Mouse (Mus musculus) liver, adult (tissue): Measurements from ENCODE around the gene Gm12184.

ENCODE experiments used
- GATA4 ChIP-seq: IDR thresholded peaks from 2 replicates; pipeline ENCODE4 v1.6.1; 2014; ENCODE audit warnings: mild to moderate bottlenecking, low read length; ENCODE audit not compliant: insufficient replicate concordance

Gene Gm12184

GRCm38 (mm10) chr11:48798984-48799920, 27.2 kb downstream of the Gm12184 start:
- no peak for TF ChIP-seq GATA4

- no peak for TF ChIP-seq GATA4
Measured at GRCm38 (mm10) chr11:48798308-48798707, 28.1 kb downstream of the Gm12184 start.

GRCm38 (mm10) chr11:48797287-48797686, 29.2 kb downstream of the Gm12184 start:
- no peak for TF ChIP-seq GATA4

GRCm38 (mm10) chr11:48796290-48796689, 30.2 kb downstream of the Gm12184 start:
- no peak for TF ChIP-seq GATA4

GRCm38 (mm10) chr11:48795221-48795620, 31.2 kb downstream of the Gm12184 start:
- TF ChIP-seq GATA4, result no peak

- TF ChIP-seq GATA4, result no peak
Measured at GRCm38 (mm10) chr11:48793184-48793583, 33.3 kb downstream of the Gm12184 start.

- TF ChIP-seq GATA4, result no peak
Measured at GRCm38 (mm10) chr11:48790946-48791345, 35.5 kb downstream of the Gm12184 start.

GRCm38 (mm10) chr11:48789973-48790823, 36.3 kb downstream of the Gm12184 start:
- TF ChIP-seq GATA4, result no peak

- no peak for TF ChIP-seq GATA4
Measured at GRCm38 (mm10) chr11:48789215-48789614, 37.2 kb downstream of the Gm12184 start.

- no peak for TF ChIP-seq GATA4
Measured at GRCm38 (mm10) chr11:48788311-48789089, 38.0 kb downstream of the Gm12184 start.

GRCm38 (mm10) chr11:48787455-48788211, 38.8 kb downstream of the Gm12184 start:
- TF ChIP-seq GATA4, result no peak

- TF ChIP-seq GATA4, result no peak
Measured at GRCm38 (mm10) chr11:48782243-48782642, 44.2 kb downstream of the Gm12184 start.

GRCm38 (mm10) chr11:48779450-48779849, 47.0 kb downstream of the Gm12184 start:
- no peak for TF ChIP-seq GATA4

GRCm38 (mm10) chr11:48777303-48777702, 49.2 kb downstream of the Gm12184 start:
- no peak for TF ChIP-seq GATA4

- no peak for TF ChIP-seq GATA4
Measured at GRCm38 (mm10) chr11:48776664-48777063, 49.8 kb downstream of the Gm12184 start.

- TF ChIP-seq GATA4, result no peak
Measured at GRCm38 (mm10) chr11:48775483-48775882, 51.0 kb downstream of the Gm12184 start.
